Mouse (Mus musculus): ENCODE results near the gene Plxnd1. TPM values are rescaled to one million over a fixed set of nuclear protein-coding genes. Genes with fewer than 3 reads are reported as not detected.

Plxnd1 gene
- total RNA-seq, 2 experiments from 2014 or later, result 127 to 131 TPM

DNA sequence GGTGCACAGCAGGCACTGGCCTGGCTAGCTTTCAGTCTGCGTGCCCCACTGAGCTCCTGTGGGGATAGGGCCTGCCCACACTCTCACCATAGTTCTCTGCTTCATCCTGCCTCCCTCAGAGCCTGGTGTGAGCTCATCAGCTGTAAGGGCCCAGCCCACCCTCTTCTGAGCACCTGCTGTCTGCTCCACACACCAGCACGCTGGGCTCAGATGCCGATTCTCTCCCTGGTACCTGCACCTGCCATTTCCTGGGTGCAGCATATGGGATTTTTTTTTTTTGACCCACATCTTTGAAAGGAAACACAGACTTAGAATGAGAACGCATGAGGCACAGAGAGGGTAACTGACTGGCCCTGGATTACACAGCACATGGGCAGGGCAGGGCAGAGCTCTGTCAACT, 5.2 kb downstream of the Plxnd1 start:
- intact Hi-C loops (cut with DNase I), result loop anchor here (5.0 kb wide), 1 partner anchor 137 kb away; the partner anchor contains the start of genes Ift122 and Mbd4

DNA sequence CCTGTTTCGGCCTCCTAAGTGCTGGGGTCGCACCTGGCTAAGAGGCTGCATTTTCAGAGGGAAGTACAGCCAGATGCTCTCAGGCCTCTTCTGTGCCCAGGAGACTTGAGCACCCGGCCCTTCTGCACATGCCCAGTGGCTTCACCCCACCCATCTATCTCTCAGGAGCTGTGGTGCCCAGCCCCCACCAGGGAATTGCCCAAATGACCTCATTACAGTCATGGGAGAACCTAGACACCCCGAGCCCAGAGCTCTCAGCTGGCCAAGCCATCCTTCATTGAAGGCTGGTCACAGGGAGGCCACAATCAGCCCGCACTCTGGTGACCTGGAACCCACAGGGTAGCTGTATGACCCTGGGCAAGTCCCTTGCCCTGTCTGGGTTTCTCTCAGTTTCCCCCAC, 5.8 kb downstream of the Plxnd1 start:
- intact Hi-C loops (cut with DNase I), result no loop called here
- TF ChIP-seq CTCF (IDR thresholded peaks at IDR 0.05), result no peak
- H3K27ac ChIP-seq, result peak overlapping the region; percentile 80
- no peak for DNase-seq (ENCODE audit: extremely low spot score in 1 of 2, low spot score in 2 of 2)
- no peak overlapping the region for H3K4me3 ChIP-seq

More for the DNA sequence above, 5.2 kb downstream of the Plxnd1 start:
- DNase-seq (ENCODE audit: extremely low spot score in 1 of 2, low spot score in 2 of 2), result peak in 1 of 2 experiments; percentile 53
- H3K4me3 ChIP-seq, result no peak overlapping the region
- no peak for TF ChIP-seq CTCF (IDR thresholded peaks at IDR 0.05)
- peak overlapping the region; percentile 80 for H3K27ac ChIP-seq

DNA sequence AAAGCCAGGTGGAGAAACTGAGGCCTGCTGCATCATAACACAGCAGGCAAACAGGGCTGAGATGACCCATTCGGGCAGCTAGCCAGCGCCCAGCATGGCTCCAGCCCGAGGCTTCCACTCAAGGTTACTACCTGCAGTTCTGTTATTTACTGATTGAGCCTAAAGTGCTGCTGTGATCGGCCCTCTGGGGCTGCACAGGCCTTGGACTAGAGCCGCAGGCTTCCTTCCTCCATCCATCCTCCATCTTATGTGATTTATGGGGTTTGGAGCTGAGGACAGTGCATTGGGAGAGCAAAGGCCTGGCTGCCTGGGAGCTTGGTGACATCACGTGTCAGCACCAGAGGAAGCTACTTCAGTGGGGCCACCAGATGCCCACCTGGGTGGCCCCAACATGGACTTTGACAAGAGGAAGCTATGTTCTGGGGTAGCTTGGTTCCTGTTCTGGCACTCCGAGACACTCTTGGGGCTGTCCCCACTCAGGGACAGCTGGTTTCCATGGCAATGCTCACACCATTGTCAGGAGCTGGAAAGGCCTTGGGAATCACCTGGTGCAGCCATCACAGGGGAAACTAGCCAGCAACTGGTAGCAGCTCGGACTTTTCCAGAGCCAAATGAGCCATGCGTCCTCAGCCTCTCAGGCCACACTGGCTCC, 7.6 kb downstream of the Plxnd1 start:
- H3K4me3 ChIP-seq, result no peak overlapping the region
- intact Hi-C loops (cut with DNase I), result no loop called here
- peak overlapping the region; percentile 51 for H3K27ac ChIP-seq

DNA sequence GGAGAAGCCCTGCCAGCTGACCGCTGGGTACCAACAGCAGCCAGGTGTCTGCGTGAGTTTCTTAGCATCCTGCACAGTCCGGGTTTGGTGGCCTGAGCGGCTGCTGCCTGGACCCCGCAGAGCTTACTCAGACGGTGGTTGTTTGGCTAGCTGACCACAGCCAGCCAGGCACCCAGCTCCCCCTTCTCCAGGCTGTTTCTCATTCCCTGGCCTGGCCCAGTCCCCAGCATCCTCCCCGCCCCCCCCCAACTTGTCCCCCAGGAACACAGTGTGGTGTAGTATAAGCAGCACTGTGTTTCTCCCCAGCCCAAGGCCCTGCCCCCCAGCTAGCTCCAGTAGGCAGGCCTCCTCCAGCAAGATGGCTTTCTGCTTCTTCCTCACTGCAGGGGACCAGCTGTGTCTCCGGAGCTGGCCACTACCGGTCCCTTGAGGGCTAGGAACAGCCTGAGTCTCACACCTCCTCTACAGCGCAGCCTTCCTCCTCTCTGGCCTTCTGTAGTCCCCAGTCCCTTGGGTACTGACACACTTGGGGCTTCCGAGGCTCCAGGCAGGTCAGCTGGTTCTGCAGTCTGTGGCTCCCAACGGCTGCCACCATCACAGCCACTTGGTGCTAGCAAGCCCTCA, 8.2 kb downstream of the Plxnd1 start:
- TF ChIP-seq CTCF (IDR thresholded peaks at IDR 0.05), result no peak
- Histone ChIP-seq H3K4me3 (no peak overlapping the region), H3K27ac (peak overlapping the region; percentile 57; the same call in 1 of the 2 replicates)
- DNase-seq (ENCODE audit: extremely low spot score in 1 of 2, low spot score in 2 of 2), result no peak
- intact Hi-C loops (cut with DNase I), result no loop called here

More for the DNA sequence above, 7.6 kb downstream of the Plxnd1 start:
- no peak for DNase-seq (ENCODE audit: extremely low spot score in 1 of 2, low spot score in 2 of 2)
- no peak for TF ChIP-seq CTCF (IDR thresholded peaks at IDR 0.05)

DNA sequence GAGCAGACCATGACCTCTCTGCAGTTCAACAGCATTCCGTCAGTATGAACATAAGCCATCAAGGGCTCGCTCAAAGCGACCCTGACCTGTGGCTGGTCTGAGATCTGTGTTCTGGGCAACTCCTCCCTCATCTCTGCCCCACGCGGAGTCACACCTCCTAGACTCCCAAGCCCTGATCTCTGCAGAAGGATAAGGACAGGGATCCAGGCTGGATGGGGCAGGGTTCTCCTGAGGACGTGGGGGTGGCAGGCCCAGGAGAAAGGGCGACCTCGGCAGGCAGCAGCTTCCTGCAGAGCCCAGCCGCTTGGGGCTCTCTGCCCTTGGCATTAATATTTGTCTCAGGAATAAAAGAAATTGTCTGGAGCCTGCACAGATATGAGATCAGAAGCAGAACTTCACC, 9.2 kb downstream of the Plxnd1 start:
- intact Hi-C loops (cut with DNase I), result no loop called here
- TF ChIP-seq CTCF (IDR thresholded peaks at IDR 0.05), result no peak
- no peak for DNase-seq (ENCODE audit: extremely low spot score in 1 of 2, low spot score in 2 of 2)
- Histone ChIP-seq H3K27ac (no peak overlapping the region; the same call in 1 of the 2 replicates), H3K4me3 (no peak overlapping the region)

DNA sequence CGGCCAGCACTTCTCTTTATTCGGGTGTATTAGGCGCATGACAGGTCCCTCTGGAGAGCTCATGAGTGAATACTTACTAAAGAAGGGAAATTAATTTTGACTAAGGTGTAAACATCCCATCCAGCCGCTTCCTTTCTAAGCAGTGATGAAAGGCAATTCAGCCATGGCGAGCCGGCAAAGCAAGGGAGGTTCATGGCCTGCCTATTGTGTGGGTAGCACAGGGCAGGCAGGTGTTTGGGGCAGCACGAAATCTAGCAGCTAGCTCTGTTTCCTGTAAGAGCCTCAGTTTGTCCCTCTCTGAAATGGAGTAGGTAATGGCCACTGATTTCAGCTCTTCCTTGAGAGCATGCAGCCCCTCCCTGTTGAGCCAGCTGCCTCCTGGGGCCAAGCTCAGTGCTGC, 10.2 kb downstream of the Plxnd1 start:
- no peak for TF ChIP-seq CTCF (IDR thresholded peaks at IDR 0.05)
- Histone ChIP-seq H3K4me3 (no peak overlapping the region), H3K27ac (peak overlapping the region; percentile 36; the same call in 1 of the 2 replicates)
- no peak for DNase-seq (ENCODE audit: extremely low spot score in 1 of 2, low spot score in 2 of 2)
- intact Hi-C loops (cut with DNase I), result no loop called here

DNA sequence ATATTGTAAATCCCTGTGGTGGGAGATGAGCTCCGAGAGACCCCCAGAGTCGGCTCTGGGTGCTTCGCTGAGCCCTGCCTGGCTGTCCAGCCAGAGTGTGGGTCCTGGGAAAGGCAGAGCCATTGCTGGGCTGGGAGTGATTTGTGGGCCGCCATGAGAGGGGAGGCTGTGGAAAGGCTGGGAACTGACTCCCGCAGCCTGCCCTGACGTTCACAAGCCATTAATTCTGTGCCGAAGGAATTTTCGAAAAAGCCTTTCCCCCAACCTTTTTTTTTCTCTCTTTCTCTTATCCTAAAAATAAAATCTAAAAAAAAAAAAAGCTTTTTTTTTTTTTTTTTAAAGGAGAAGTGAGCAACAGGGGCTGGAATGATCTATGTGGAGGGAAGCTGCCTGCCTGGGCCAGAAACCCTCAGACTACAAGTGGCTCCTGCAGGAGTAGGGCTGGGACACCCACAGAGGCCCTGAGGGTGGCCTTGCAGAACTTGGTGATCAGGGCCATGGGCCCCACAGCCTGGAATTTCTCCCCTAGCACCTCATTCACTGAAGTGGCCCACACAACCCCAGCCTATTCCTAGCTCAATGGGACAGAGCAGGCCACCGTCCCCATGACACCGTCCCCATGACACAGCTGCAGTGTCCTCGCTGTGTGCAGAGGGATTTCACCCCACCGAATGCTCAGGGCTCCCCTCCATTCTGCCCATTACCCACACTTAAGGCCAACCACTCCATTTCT, 11.3 kb downstream of the Plxnd1 start:
- Histone ChIP-seq H3K4me3 (peak overlapping the region; percentile 20), H3K27ac (peak overlapping the region; percentile 79)
- TF ChIP-seq CTCF (IDR thresholded peaks at IDR 0.05), result no peak
- DNase-seq (ENCODE audit: extremely low spot score in 1 of 2, low spot score in 2 of 2), result no peak
- intact Hi-C loops (cut with DNase I), result no loop called here

DNA sequence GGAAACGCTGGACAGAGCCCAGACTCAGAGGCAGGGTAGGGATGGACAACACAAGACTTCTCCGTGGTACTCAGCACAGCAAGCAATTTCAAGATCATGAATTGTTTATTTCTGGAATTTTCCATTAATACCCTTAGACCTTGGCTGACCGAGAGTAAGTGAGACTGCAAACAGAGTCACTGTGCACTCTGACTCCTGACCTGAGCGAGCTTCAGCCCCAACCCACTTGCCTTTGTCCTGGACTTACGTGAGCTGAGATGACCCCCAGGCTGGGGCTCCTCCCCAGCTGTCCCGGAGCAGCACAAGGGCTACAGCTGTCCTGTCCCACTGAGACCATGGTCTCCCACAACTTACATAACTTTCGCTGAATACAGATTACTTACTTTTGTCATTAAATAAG, 11.9 kb downstream of the Plxnd1 start:
- DNase-seq (ENCODE audit: extremely low spot score in 1 of 2, low spot score in 2 of 2), result no peak
- Histone ChIP-seq H3K27ac (peak overlapping the region; percentile 79), H3K4me3 (peak overlapping the region; percentile 20)
- TF ChIP-seq CTCF (IDR thresholded peaks at IDR 0.05), result no peak
- intact Hi-C loops (cut with DNase I), result no loop called here

DNA sequence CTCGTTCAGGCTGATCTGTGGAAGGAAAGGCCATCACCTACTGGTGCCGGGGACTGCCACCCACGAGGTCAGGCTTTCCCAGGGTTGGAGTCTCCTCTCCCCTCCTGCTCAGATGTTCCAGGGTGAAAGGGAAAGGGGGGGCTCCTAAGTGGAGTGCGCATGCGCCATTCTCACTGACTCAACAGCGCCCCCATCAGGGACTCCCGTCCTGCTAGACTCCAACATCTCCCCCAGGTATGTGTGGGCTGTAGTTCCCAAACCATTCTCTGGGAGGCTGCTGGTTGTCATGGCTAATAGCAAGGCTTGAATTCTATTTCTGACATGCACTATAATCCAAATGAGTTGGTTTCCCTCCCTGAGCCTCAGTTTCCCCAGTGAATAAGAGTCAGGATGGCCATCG, 16.2 kb downstream of the Plxnd1 start:
- no peak for DNase-seq (ENCODE audit: extremely low spot score in 1 of 2, low spot score in 2 of 2)
- intact Hi-C loops (cut with DNase I), result no loop called here
- peak; percentile 38 for TF ChIP-seq CTCF (IDR thresholded peaks at IDR 0.05)
- no peak overlapping the region for H3K4me3 ChIP-seq
- no peak overlapping the region for H3K27ac ChIP-seq

DNA sequence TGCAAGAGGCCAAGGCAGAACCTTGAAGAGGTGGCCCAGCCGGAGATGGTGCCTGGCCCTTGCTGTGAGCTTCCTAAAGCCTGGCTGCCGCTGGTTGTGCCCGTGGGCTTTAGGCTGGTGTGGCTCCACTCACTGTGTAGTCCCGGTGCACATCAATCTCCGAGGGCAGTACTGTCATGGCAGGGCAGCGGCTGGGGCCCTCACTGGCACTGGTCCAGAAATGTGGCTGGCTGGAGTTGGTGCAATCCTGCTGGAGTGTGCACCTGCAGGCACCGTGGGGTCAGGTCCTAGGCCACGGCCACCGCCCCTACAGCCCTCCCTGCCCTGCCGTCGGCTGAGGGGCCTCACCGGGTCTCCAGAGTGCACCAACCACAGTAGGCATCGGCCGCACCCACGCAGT, 17.0 kb downstream of the Plxnd1 start:
- intact Hi-C loops (cut with DNase I), result no loop called here
- DNase-seq (ENCODE audit: extremely low spot score in 1 of 2, low spot score in 2 of 2), result no peak
- H3K27ac ChIP-seq, result no peak overlapping the region
- no peak overlapping the region for H3K4me3 ChIP-seq
- TF ChIP-seq CTCF (IDR thresholded peaks at IDR 0.05), result no peak

DNA sequence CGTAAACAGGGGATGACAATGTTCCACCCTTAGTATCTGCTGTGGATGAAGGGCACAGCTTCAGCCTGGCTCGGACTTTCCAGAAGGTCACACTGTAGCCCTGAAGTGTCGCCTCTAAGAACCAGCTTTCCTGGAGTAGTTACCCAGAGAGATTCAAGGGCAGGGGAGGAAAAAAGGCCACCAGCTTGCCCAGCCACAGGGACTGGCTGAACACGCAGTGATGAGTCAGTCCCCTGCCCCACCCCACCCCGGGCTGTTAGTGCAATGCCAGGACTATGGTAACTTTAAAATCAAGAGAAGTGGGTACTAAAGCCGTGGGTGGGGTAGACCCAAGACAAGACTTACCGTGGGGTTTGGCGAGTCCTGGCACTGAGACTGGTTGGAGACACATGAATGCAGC, 19.2 kb downstream of the Plxnd1 start:
- DNase-seq (ENCODE audit: extremely low spot score in 1 of 2, low spot score in 2 of 2), result no peak
- Histone ChIP-seq H3K27ac (no peak overlapping the region), H3K4me3 (no peak overlapping the region)
- TF ChIP-seq CTCF (IDR thresholded peaks at IDR 0.05), result no peak
- intact Hi-C loops (cut with DNase I), result no loop called here

Measured in left cerebral cortex, adult 2 months (tissue).